Mouse (Mus musculus): Measurements from ENCODE around the gene Tmem28.

The Tmem28 gene

GRCm38 (mm10) chrX:99820790-99821395 lies at the start of gene Tmem28:
Gene Tmem28 (plus strand): TSS chrX:99821021.
- in situ Hi-C loops (cut with MboI; ENCODE audit: low pct_unique_long_range_greater_than_20kb in 1 of 2, low sequenced_read_pairs in 2 of 2, unreplicated experiment in 1 of 2), result no loop called here

- in situ Hi-C loops (cut with MboI; ENCODE audit: low pct_unique_long_range_greater_than_20kb in 1 of 2, low sequenced_read_pairs in 2 of 2, unreplicated experiment in 1 of 2), result no loop called here
Observed at GRCm38 (mm10) chrX:99780308-99780707, 40.5 kb upstream of the Tmem28 start.

- in situ Hi-C loops (cut with MboI; ENCODE audit: low pct_unique_long_range_greater_than_20kb in 1 of 2, low sequenced_read_pairs in 2 of 2, unreplicated experiment in 1 of 2), result no loop called here
Observed at GRCm38 (mm10) chrX:99808375-99808774, 12.4 kb upstream of the Tmem28 start.

DNA sequence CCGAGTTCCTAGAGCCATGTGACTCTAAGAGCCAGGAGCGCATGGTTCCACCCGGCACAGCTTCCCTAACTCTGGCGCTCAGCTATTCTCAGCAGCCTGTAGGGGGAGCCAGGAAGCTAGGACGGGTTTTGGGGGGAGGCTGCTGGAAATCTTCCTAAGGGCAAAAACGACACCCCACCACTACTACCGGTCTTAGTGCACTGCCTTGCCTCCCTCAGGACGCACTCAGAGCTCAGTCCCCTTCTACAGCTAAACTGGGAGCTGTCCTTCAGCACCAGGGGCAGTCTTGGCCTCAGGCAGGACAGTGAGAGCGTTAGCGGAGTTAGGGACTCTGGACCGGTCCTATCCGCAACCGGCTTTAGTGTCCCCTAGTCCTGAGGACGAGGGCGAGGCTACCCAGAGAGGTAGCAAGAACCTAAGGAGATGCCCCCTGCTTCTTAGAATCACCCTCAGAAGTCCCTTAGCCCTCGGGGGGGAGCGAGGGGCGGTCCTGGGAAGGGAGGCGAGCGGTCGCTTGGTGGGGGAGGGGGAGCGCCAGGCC lies 1.4 kb upstream of the Tmem28 start:
- in situ Hi-C loops (cut with MboI; ENCODE audit: low pct_unique_long_range_greater_than_20kb in 1 of 2, low sequenced_read_pairs in 2 of 2, unreplicated experiment in 1 of 2), result no loop called here

DNA sequence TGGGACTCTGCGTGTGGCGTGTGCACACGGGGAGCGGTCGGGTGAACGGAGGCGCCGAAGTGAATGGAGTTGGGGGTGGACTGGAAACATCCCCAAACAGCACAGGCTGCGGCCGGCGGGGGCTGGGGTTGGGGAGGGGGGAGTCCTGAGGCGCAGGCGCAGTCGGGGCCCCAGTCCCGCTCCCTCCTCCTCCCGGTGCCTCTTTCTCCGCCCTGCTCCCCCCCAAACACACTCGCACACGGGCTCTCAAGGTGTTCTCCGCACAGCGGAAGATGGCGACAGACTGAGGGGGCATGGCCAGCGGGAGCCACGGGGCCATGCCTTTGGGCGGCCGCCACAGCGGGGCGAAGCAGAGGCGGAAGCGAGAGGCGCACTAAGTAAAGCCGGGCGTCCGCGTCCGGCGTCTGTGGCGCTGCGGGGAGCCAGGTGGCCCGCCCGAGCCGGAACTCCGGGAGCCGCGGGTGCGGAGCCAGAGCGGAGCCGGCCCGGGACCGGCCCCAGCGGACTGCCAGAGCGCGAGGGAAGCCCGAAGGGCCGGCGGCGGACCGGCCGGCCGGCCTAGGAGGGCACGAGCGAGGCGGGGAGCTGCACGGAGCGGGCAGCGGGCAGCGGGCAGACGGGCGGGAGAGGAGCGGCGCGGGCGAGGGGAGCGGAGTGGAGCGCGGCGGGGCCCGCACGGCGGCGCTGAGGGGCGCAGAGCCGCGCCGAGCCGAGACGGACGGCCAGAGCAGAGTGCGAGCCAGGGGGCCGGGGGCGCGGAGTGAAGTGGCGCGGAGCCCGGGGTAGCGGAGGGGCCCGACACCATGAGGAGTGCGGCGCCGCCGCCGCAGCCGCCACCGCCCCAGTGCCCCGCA lies 658 bp upstream of the Tmem28 start:
- in situ Hi-C loops (cut with MboI; ENCODE audit: low pct_unique_long_range_greater_than_20kb in 1 of 2, low sequenced_read_pairs in 2 of 2, unreplicated experiment in 1 of 2), result no loop called here

GRCm38 (mm10) chrX:99842090-99842489 lies 21.3 kb downstream of the Tmem28 start:
- in situ Hi-C loops (cut with MboI; ENCODE audit: low pct_unique_long_range_greater_than_20kb in 1 of 2, low sequenced_read_pairs in 2 of 2, unreplicated experiment in 1 of 2), result no loop called here

DNA sequence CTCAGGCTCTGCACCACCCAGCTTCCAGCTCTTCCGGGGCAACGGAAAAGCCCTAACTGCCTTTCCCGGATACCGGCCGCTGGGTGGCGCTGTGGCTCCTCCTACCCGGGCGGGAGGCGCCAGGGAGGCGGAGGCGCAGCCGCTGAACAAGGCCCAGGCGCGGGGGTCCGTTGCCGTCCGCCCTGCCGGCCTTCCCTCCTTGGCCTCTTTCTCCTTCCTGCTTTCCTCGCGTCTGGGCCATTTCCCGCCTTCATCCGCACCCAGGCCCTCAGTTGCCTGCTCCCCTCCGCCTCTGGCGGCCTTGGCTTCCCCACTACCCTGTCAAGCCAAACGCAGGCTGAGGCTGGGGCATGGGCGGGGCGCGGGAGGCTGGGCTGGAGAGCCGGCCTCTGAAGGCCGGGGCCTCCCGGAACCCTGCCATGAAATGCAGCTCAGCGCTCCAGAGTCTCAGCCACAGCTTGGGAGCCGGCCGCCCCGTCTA lies 32.5 kb downstream of the Tmem28 start:
- in situ Hi-C loops (cut with MboI; ENCODE audit: low pct_unique_long_range_greater_than_20kb in 1 of 2, low sequenced_read_pairs in 2 of 2, unreplicated experiment in 1 of 2), result no loop called here

DNA sequence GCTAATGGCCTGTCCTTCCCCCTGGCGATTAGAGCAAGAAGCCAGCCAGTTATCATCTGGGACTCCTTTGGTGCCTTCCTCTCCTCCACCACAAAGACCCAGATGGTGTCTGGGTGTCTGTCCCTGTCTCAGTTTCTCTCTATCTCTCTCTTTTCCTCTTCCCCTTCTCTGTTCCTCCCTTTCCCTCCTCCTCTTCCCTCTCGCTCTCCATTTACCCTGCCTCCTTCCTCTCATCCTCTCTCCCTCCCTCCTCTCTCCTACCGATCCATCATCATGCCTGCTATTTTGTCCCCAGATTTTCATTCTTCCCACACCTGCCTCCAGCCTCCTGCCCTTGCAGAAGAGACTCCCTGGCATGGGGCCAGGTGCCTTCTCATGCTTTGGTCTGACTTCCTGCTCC lies 33.0 kb downstream of the Tmem28 start:
- in situ Hi-C loops (cut with MboI; ENCODE audit: low pct_unique_long_range_greater_than_20kb in 1 of 2, low sequenced_read_pairs in 2 of 2, unreplicated experiment in 1 of 2), result no loop called here

- in situ Hi-C loops (cut with MboI; ENCODE audit: low pct_unique_long_range_greater_than_20kb in 1 of 2, low sequenced_read_pairs in 2 of 2, unreplicated experiment in 1 of 2), result no loop called here
Observed at GRCm38 (mm10) chrX:99872228-99872627, 51.4 kb downstream of the Tmem28 start.

- in situ Hi-C loops (cut with MboI; ENCODE audit: low pct_unique_long_range_greater_than_20kb in 1 of 2, low sequenced_read_pairs in 2 of 2, unreplicated experiment in 1 of 2), result no loop called here
Observed at GRCm38 (mm10) chrX:99872632-99873201, 51.9 kb downstream of the Tmem28 start.

GRCm38 (mm10) chrX:99873259-99873919 lies 52.6 kb downstream of the Tmem28 start:
- in situ Hi-C loops (cut with MboI; ENCODE audit: low pct_unique_long_range_greater_than_20kb in 1 of 2, low sequenced_read_pairs in 2 of 2, unreplicated experiment in 1 of 2), result no loop called here

- in situ Hi-C loops (cut with MboI; ENCODE audit: low pct_unique_long_range_greater_than_20kb in 1 of 2, low sequenced_read_pairs in 2 of 2, unreplicated experiment in 1 of 2), result no loop called here
Observed at GRCm38 (mm10) chrX:99873920-99874296, 53.1 kb downstream of the Tmem28 start.

- in situ Hi-C loops (cut with MboI; ENCODE audit: low pct_unique_long_range_greater_than_20kb in 1 of 2, low sequenced_read_pairs in 2 of 2, unreplicated experiment in 1 of 2), result no loop called here
Observed at GRCm38 (mm10) chrX:99876781-99877180, 56.0 kb downstream of the Tmem28 start.

- in situ Hi-C loops (cut with MboI; ENCODE audit: low pct_unique_long_range_greater_than_20kb in 1 of 2, low sequenced_read_pairs in 2 of 2, unreplicated experiment in 1 of 2), result no loop called here
Observed at GRCm38 (mm10) chrX:99883396-99883795, 62.6 kb downstream of the Tmem28 start.

Data from mouse embryonic stem cell (cell line).